Mouse (Mus musculus): Measurements from ENCODE around the gene Gm49359. TPM values are rescaled to one million over a fixed set of nuclear protein-coding genes. Genes with fewer than 3 reads are reported as not detected.
"Not testable (repeated sequence)": the region's sequence is repeated elsewhere in the genome, so short reads cannot be mapped to it uniquely, and the experiment has no call there.

The Gm49359 gene
- polyA plus RNA-seq (2015; fragmentation: Nextera tagmentation; extraction: Ambion mirVana), result 16.7 and 17.5 TPM in 2 replicates

DNA sequence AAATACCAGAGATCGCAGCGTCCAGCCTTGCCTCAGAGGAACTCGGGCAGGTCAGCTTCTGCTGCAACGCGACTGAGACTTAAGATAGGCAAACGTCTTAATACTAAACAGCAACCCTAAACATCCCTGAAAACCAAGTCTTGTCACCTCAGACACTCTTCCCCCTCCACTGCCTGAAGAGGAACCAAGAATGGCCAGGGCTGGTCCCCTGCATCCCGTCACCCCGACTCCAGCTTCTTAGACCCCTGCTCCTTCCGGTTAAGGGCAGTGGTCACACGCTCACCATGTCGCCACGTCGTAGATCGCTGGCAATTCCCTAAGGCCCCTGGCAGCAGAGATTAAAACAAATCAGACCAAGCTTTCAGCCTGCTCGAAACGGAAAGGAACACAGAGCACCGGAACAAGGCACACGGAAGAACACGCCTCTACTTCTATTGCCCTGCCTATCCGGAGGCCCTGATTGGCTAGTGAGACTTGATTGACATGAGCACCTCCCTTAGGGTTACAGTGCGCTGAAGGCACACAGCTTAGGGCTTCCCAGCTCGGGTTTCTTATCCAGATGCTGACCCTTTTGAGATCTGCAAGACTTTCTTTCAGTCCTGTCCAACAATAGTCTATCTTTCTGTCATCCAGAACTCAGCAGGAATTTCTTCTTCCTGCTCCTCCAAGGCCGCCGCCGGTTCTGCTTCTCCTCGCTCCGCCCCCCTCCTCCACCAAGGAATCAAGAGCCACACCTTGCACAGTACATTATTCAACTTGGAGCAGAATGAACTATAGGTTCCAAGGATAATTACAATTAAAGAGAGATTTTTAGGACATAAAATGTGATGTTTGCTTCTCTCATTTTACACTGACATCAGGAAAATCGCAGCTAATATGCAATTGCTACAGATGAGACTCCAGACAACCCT, at the start of gene Gm49359:
Gm49359 (minus strand) TSS at position 409 of the 911 bp plus-strand sequence.
- H3K36me3 ChIP-seq (ENCODE audit: control insufficient read depth, insufficient read depth, low read length); H3K9me3 ChIP-seq (replicated peaks; ENCODE audit: control insufficient read depth, low read length, poor library complexity, severe bottlenecking); H3K4me1 ChIP-seq (ENCODE audit: control insufficient read depth, insufficient read depth, low read length); H3K27me3 ChIP-seq (ENCODE audit: control insufficient read depth, insufficient read depth, low read depth, low read length): not testable (repeated sequence)
- 2% methylated on average over 27 of the region's 28 CpGs for WGBS
- ATAC-seq, result peak; percentile 100
- Histone ChIP-seq H3K9ac (ENCODE audit: low read depth, low read length) (peak within 1 kb of the TSS; percentile 78), H3K4me3 (ENCODE audit: low read depth, low read length) (peak within 1 kb of the TSS; percentile 64), H3K27ac (ENCODE audit: low read length) (peak within 1 kb of the TSS; percentile 48), H3K4me2 (ENCODE audit: low read length) (peak within 1 kb of the TSS; percentile 44)

DNA sequence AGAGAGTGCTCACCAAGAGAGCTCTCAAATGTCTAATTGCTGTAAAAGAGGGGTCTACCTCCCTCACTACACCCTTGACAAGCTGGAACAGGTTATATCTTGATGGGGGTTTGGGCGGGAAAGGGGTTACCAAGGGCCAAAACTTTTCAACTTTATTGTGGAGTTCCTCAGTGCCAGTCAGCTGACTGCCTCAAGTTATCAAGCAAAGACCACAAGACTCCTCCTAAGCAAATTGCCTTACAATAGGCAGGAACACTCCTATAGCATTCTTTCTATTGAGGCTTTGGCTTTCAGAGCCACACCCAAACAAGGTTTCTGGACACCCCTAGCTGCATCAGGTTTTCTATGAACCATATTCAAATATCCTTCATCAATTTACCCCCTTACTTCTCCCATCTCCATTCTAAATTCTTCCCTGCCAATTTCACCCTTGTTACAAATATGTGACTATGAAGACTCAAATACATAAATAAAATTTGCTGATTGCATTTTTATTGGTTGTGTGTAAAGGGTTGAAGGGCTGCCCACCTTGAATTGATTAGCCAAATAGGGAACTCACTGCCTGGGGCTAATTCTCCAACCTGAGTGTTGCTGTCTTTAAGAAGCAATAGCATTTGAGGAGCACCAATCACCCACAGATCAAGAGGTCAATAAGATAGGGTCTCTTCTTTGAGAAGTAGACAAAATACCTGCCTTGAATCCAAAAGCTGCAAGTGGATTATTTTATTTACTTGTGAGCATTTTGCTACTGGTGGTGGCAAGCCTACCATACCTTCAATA, 44.2 kb upstream of the Gm49359 start:
- not testable (repeated sequence) for H3K27me3 ChIP-seq (ENCODE audit: control insufficient read depth, insufficient read depth, low read depth, low read length); H3K4me3 ChIP-seq (ENCODE audit: low read depth, low read length); H3K27ac ChIP-seq (ENCODE audit: low read length); ATAC-seq; H3K4me2 ChIP-seq (ENCODE audit: low read length); H3K9ac ChIP-seq (ENCODE audit: low read depth, low read length); H3K9me3 ChIP-seq (replicated peaks; ENCODE audit: control insufficient read depth, low read length, poor library complexity, severe bottlenecking); H3K4me1 ChIP-seq (ENCODE audit: control insufficient read depth, insufficient read depth, low read length); H3K36me3 ChIP-seq (ENCODE audit: control insufficient read depth, insufficient read depth, low read length)
- WGBS, result 84% methylated on average over 1 of the region's 1 CpGs

DNA sequence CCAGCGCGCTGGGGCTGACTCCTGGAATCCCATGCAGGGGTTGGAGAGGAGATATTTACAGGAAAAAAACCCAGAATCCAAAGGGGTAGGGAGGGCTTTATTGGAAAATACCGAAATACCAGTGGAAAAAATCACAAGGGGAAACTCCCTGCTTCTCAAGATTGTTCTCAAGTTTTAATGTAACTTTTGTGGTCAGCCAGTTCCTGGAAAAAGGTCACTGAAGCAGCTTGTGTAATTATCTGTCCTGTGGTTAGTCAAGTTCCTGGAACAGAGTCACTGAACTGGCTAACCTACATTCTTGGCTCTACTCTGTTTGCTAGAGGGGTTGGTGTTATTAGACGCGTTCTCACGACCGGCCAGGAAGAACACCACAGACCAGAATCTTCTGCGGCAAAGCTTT, 6.0 kb upstream of the Gm49359 start:
- not testable (repeated sequence) for H3K4me1 ChIP-seq (ENCODE audit: control insufficient read depth, insufficient read depth, low read length); H3K9me3 ChIP-seq (replicated peaks; ENCODE audit: control insufficient read depth, low read length, poor library complexity, severe bottlenecking); H3K4me3 ChIP-seq (ENCODE audit: low read depth, low read length); H3K27ac ChIP-seq (ENCODE audit: low read length); H3K27me3 ChIP-seq (ENCODE audit: control insufficient read depth, insufficient read depth, low read depth, low read length); H3K36me3 ChIP-seq (ENCODE audit: control insufficient read depth, insufficient read depth, low read length); H3K9ac ChIP-seq (ENCODE audit: low read depth, low read length); H3K4me2 ChIP-seq (ENCODE audit: low read length); ATAC-seq
- 95% methylated on average over 8 of the region's 8 CpGs for WGBS

GRCm38 (mm10) chr13:62469947-62470346, 3.3 kb upstream of the Gm49359 start:
- not testable (repeated sequence) for H3K9me3 ChIP-seq (replicated peaks; ENCODE audit: control insufficient read depth, low read length, poor library complexity, severe bottlenecking); H3K4me3 ChIP-seq (ENCODE audit: low read depth, low read length); H3K36me3 ChIP-seq (ENCODE audit: control insufficient read depth, insufficient read depth, low read length); H3K9ac ChIP-seq (ENCODE audit: low read depth, low read length); ATAC-seq; H3K27me3 ChIP-seq (ENCODE audit: control insufficient read depth, insufficient read depth, low read depth, low read length); H3K27ac ChIP-seq (ENCODE audit: low read length); H3K4me1 ChIP-seq (ENCODE audit: control insufficient read depth, insufficient read depth, low read length); H3K4me2 ChIP-seq (ENCODE audit: low read length)

Small RNA genes within 50 kb of the gene (microRNA-seq; reads per million reads assigned to microRNA genes)
- gene Gm22256, result not detected

Other genes with a start within 250 kb of the Gm49359 start
- 2.2 and 3.1 TPM in 2 replicates for gene Gm3604, start 83.7 kb downstream of the Gm49359 start, polyA plus RNA-seq (2015; fragmentation: Nextera tagmentation; extraction: Ambion mirVana)
- not detected in 2 replicates for gene Zfp935, start 91.7 kb upstream of the Gm49359 start, polyA plus RNA-seq (2015; fragmentation: Nextera tagmentation; extraction: Ambion mirVana)
- 11.0 and 11.3 TPM in 2 replicates for gene Zfp934, start 104.4 kb upstream of the Gm49359 start, polyA plus RNA-seq (2015; fragmentation: Nextera tagmentation; extraction: Ambion mirVana)
- gene 6720489N17Rik, start 157.3 kb upstream of the Gm49359 start, polyA plus RNA-seq (2015; fragmentation: Nextera tagmentation; extraction: Ambion mirVana), result 7.5 and 9.6 TPM in 2 replicates